7 mouse cellular contexts compared by ENCODE assay signal in the genomic region with DNA sequence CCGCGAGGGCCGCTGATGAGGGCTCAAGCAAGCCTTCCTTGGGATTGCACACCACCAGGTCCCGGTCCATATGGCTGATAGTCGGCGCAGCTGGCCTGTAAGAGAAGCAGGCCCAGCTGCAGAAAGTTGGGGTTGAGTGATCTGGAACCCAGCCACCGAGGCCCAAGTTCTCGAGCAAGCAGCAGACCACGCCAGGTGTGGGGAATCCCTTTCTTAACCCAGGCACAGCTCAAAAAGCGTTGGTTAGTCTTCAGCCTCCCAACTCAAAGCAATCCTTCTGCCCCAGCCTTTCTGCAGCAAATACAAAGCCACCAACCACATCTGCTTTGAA. TPM values are rescaled to one million over a fixed set of nuclear protein-coding genes. Genes with fewer than 3 reads are reported as not detected.
DNase-seq lines count a peak whose midpoint lies in the region; ATAC-seq and TF ChIP-seq lines count a peak whose summit lies in the region.

A gene (minus strand): TSS at position 121 of the 331 bp plus-strand sequence.

- ATAC-seq in lung, embryonic 15.5 days (ENCODE audit: borderline replicate concordance, extremely low read depth, low FRiP score, low TSS enrichment) = no peak
- no peak for ATAC-seq in heart, embryonic 16.5 days (replicated peaks; ENCODE audit: extremely low read depth, insufficient read depth, low FRiP score)

- TF ChIP-seq CTCF in spleen, adult 2 months (IDR thresholded peaks at IDR 0.05; ENCODE audit: extremely low read depth, insufficient read depth, insufficient read length, insufficient replicate concordance) = no peak

- peak within 1 kb of the TSS; percentile 65 for H3K9ac ChIP-seq in lung, embryonic 15.5 days
- peak within 1 kb of the TSS; percentile 86 for H3K9ac ChIP-seq in heart, embryonic 16.5 days (ENCODE audit: low read length)

- no peaks in the 10 kb centered on the region for H3K9me3 ChIP-seq in lung, embryonic 15.5 days
- no peaks in the 10 kb centered on the region for H3K9me3 ChIP-seq in heart, embryonic 16.5 days (replicated peaks; ENCODE audit: control insufficient read depth, low read length)

- TF ChIP-seq POLR2A in spleen, adult 2 months (IDR thresholded peaks at IDR 0.05; ENCODE audit: low read depth, low read length) = no peak

- DNase-seq in lung, adult 18-20 months = no peak
- peak; percentile 11 for DNase-seq in liver
- DNase-seq in spleen, adult 2 months (ENCODE audit: low read depth in 1 of 2, low spot score in 2 of 2) = no peak
- no peak for DNase-seq in urinary bladder, postnatal 25 days (ENCODE audit: low spot score)

- H3K27ac ChIP-seq in lung, embryonic 15.5 days = 0 out of 2 replicates have a peak within 1 kb of the TSS, but pooled peaks have one; percentile 14
- H3K27ac ChIP-seq in brown adipose tissue, adult 24 weeks (replicated peaks; ENCODE audit: low read depth, low read length) = no peak within 1 kb of the TSS
- peak within 1 kb of the TSS; percentile 75 for H3K27ac ChIP-seq in heart, embryonic 16.5 days (ENCODE audit: low read length)
- H3K27ac ChIP-seq in spleen, adult 2 months (ENCODE audit: insufficient read depth, low read length) = peak within 1 kb of the TSS; percentile 66

- no peaks in the 10 kb centered on the region for H3K27me3 ChIP-seq in lung, embryonic 15.5 days
- no peaks in the 10 kb centered on the region for H3K27me3 ChIP-seq in heart, embryonic 16.5 days (ENCODE audit: control insufficient read depth, insufficient read depth, low read length)
- H3K27me3 ChIP-seq in spleen, adult 2 months (ENCODE audit: control insufficient read depth, insufficient read depth, low read length) = 0 out of 2 replicates have a peak, but pooled peaks cover 3% of the 10 kb centered on the region

- H3K4me3 ChIP-seq in lung, embryonic 15.5 days = peak within 1 kb of the TSS; percentile 74
- peak within 1 kb of the TSS; percentile 89 for H3K4me3 ChIP-seq in brown adipose tissue, adult 24 weeks (ENCODE audit: insufficient read depth, low read depth, low read length)
- peak within 1 kb of the TSS; percentile 80 for H3K4me3 ChIP-seq in heart, embryonic 16.5 days (ENCODE audit: low read length)
- H3K4me3 ChIP-seq in spleen, adult 2 months (ENCODE audit: extremely low read depth, insufficient read depth, insufficient read length) = peak within 1 kb of the TSS; percentile 92

- no peaks in the 10 kb centered on the region for H3K36me3 ChIP-seq in lung, embryonic 15.5 days
- H3K36me3 ChIP-seq in heart, embryonic 16.5 days (ENCODE audit: control insufficient read depth, insufficient read depth) = peaks cover 8% of the 10 kb centered on the region
- no peaks in the 10 kb centered on the region for H3K36me3 ChIP-seq in spleen, adult 2 months (ENCODE audit: control insufficient read depth, insufficient read depth, low read length)

- H3K4me1 ChIP-seq in lung, embryonic 15.5 days = peaks cover 15% of the 10 kb centered on the region
- 0 out of 2 replicates have a peak, but pooled peaks cover 5% of the 10 kb centered on the region for H3K4me1 ChIP-seq in brown adipose tissue, adult 24 weeks (ENCODE audit: control insufficient read depth, insufficient read depth, insufficient read length, low read length)
- peaks cover 8% of the 10 kb centered on the region for H3K4me1 ChIP-seq in heart, embryonic 16.5 days (ENCODE audit: control insufficient read depth, insufficient read depth, low read length)
- H3K4me1 ChIP-seq in spleen, adult 2 months (ENCODE audit: control insufficient read depth, insufficient read depth, insufficient read length) = peaks cover 5% of the 10 kb centered on the region

- 15% methylated on average over 10 of the region's 10 CpGs for WGBS in lung, embryonic 15.5 days
- WGBS in heart, embryonic 16.5 days = 22% methylated on average over 10 of the region's 10 CpGs
- WGBS in spleen, adult 2 months = 14% methylated on average over 10 of the region's 10 CpGs

- peak within 1 kb of the TSS; percentile 98 for H3K4me2 ChIP-seq in lung, embryonic 15.5 days
- H3K4me2 ChIP-seq in heart, embryonic 16.5 days (ENCODE audit: low read depth, low read length) = peak within 1 kb of the TSS; percentile 100

RNA-seq across cellular contexts. Expression of the gene that starts here (rescaled TPM):
- polyA plus RNA-seq in lung, embryonic 15.5 days (2015; fragmentation: Nextera tagmentation; extraction: Ambion mirVana) = 22.2 and 23.8 TPM in 2 replicates
- polyA plus RNA-seq in brown adipose tissue, adult 24 weeks (2012; ENCODE audit: insufficient read depth, insufficient read length, missing spikeins) = 30.7 and 32.8 TPM in 2 replicates
- 10.1 and 12.9 TPM in 2 replicates for polyA plus RNA-seq in heart, embryonic 16.5 days (2015; fragmentation: Nextera tagmentation; extraction: Ambion mirVana)
- polyA plus RNA-seq in spleen, adult 2 months (2012; rRNA removed) = 0.52 and 0.57 TPM in 2 replicates
